Mouse (Mus musculus) cerebellum, postnatal 25 days (tissue): ENCODE measurements around the gene Parva.

Experiments used
- DNase-seq, 2 experiments: peaks; one replicate each; pipeline ENCODE4 v3.0.0; 2021; ENCODE audit warnings: mixed read lengths in 2 of 2

Gene Parva

GRCm38 (mm10) chr7:112427357-112428157 lies at the start of gene Parva:
Gene Parva (plus strand): TSS chr7:112427505.
- DNase-seq: peak; percentile 80 to 82

- no peak for DNase-seq
Measured at GRCm38 (mm10) chr7:112378056-112378455, 49.2 kb upstream of the Parva start.

DNA sequence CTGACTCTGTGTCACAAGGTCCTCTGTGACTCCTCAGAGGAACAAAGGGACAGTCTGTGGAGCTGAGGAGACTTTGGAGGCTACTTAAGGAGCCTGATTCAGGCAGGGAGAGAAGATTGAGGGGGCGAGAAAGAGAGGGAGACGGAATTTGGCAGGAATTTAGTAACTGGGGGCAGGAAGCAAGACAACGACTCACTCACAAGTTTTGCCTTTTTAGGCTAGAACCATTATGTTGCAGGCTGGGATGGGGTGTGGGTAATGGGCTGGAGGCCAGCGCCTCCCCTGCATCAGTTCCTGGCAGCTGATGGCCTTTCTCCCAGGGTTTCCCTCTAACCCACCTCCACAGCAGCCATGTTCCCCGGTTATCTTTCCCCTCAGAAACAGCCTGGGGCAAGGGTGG lies 48.8 kb upstream of the Parva start:
- no peak for DNase-seq

DNA sequence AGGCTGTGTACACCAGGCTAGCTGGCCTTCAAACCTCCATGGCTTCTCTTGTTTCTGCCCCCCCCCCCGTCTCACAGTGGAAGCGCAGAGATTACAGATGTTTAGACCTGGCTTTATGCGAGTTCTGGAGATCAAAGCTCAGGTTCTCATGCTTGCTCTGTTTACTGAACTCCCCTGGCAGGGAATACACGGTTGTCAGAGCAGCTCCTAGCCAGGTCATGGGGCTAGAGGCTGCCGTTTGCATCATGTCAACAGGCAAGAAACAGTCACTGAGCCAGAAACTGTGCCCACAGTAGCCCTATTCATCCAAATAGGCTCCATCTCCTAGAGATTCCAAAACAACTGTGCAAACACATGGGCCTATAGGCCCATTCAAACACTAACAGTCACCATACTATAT lies 40.8 kb upstream of the Parva start:
- no peak for DNase-seq

GRCm38 (mm10) chr7:112387876-112388275 lies 39.4 kb upstream of the Parva start:
- no peak for DNase-seq

DNA sequence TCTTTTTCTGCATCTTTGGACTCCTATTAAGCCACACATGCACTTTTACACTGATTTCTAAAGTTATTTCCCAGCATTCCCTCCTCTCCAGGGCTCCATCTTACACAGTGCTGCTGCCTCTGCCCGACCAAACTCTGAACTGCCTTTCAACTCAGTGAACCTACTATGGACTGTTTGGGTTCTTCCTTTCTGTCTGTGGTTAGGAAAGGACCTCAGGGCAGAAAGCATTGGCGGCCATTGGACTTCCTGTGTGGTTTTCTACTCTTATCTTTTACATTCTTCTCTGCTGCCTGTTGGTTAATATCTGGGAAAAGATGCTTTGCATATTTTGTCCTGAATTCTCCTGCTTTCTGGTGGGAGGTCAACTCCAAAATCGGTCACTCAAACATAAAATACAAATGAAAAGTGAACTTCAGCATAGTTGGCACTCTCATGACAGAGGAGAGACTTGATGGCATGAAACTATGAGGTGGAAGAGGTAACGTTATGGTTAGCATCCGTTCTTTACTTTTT lies 38.9 kb upstream of the Parva start:
- no peak for DNase-seq

- DNase-seq: no peak
Measured at GRCm38 (mm10) chr7:112389611-112390251, 37.6 kb upstream of the Parva start.

- no peak for DNase-seq
Measured at GRCm38 (mm10) chr7:112390252-112390936, 36.9 kb upstream of the Parva start.

DNA sequence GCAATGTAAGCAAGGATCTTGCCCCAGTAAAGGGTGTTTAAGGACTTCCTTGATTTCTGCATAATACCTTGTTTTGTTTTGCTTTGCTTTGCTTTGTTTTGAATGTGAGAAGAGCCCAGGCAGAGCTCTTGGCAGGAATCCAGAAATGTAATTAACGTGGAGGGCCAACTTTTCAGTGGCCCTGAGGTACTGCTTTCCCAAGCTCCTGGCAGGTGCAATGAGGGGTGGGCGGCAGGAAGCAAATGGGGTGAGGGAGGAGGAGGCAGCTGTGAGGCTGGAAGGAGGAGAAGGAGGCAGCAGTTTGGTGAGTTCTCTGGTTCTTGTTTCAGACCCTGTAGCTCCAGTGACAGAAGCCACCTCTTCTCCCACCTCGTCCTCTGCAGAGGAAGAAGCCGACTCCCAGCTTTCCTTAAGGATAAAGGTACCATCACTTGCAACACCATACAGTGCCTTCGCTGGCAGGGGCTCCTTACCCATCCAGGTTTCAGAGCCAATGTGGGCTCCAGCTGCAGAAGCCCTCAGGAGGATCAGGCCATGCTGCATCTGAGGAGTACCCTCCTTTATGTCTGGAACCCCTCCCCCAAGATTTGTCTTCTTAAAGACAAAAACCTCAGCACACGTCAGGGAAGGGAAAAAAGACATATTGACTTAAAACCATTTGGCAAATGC lies 36.2 kb upstream of the Parva start:
- no peak for DNase-seq

DNA sequence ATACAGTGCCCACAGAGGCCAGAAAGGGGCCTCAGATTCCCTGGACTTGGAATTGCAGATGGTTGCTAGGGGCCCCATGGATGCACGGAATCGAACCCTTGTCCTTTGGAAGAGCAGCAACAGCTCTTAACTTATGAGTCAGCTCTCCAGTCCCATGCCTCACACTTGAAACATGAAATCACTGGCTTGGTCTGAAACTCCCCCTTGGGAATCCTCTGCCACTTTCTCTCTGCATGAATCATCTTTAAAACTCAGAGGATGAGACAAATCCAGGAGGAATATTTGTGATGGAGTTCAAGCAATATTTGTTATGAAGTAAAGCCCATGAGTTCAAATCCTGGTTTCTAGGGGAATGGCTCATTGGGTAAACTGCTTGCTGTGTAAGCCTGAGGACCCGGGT lies 29.5 kb upstream of the Parva start:
- DNase-seq: no peak

DNA sequence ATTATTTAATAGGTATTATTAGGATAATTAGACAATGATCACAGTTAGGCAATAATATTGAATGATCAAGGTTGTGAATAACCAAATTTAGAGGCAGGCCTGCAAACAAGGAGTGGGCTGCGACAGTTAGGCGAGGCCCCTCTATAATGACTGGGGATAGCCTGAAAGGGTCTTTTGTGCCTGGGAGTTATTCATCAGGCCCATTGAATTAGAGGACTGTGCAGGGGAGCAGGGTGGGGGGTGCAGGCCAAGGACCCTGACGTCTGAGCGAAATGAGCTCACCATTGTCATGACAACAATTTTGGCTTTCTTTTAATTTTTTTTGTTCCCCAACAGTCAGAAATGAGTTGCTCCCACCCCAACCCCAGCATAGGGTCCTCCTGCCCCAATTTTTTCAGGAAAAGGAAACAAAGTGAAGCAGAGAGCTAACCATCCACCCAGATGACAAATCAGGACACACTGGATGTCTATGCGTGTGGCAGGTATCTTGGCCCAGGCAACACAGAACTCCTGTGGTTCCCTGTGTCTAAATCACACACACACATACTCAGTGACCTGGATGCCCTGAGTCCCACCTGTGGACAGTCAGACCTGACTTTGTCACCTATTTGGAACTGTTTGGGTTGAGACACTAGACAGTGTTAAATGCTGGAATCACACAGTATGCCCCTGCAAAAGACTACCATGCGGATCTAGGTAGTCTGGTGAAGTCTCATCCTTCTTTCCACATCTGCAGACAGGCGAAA lies 27.7 kb upstream of the Parva start:
- no peak for DNase-seq

GRCm38 (mm10) chr7:112400175-112400574 lies 27.1 kb upstream of the Parva start:
- peak; percentile 85 to 89 for DNase-seq

- DNase-seq: no peak
Measured at GRCm38 (mm10) chr7:112405061-112405460, 22.2 kb upstream of the Parva start.

DNA sequence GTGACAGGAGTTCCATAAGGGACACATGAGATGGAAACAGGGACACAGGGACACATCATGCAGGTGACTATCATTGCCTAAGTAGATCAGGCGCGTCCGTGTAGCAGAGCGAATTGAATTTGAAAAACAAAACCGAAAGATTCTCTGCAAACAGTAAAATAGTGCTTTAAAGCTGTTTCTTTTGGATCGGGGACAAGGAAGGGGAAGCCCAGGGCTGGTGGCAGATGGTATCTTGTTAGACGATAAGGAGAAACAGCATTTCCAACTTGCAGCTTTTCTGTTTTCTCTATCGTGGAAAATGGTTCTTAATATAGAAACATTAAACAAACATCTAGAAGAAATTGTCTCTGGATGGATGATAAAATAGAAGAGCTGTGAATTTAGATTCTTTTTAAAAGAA lies 21.7 kb upstream of the Parva start:
- DNase-seq: peak in 1 of 2 experiments; percentile 35

GRCm38 (mm10) chr7:112407597-112407996 lies 19.7 kb upstream of the Parva start:
- peak; percentile 42 to 63 for DNase-seq

- peak in 1 of 2 experiments; percentile 18 for DNase-seq
Measured at GRCm38 (mm10) chr7:112409991-112410390, 17.3 kb upstream of the Parva start.

DNA sequence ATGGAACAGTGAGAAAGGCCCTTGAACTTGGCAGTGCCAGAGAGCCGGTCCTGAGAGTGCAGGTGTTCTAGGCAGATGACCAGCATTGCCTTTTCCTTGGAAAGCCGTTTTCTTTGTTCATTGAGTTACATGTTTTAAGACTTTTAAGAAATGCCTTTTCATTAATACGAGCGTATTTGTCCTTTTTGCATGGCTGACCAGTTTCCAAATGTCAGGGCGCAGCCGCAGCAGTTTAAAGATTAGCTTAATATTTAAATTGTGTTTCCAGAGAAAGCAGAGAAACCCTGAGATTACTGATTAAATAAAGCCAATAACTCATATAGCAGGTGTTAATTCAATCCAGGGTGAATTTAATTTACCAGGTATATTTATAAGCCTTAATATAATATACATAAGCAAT lies 14.0 kb upstream of the Parva start:
- DNase-seq: no peak

DNA sequence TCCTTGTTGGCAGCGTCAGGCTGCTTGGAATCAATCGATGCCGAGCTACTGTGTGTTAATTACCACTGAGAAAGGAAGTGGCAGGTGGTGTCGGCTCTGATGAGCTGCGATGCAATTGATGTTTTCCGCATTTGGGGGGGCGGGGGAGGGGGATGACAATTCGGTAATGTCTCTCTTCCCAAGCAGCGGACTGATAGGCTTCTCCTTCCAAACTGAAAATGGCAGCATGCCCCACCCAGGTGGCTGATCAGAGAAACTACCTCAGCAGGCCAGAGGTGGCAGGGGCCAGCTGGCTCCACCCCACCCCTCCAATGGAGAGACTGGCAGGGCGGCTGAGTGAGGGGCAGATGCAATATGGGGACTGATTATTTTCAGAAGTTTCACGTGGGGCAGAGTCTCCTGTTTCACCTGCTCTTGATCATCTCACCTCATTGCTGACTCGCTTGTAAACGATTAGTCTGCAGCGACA lies 11.2 kb upstream of the Parva start:
- no peak for DNase-seq

- DNase-seq: no peak
Measured at GRCm38 (mm10) chr7:112416730-112417513, 10.4 kb upstream of the Parva start.

DNA sequence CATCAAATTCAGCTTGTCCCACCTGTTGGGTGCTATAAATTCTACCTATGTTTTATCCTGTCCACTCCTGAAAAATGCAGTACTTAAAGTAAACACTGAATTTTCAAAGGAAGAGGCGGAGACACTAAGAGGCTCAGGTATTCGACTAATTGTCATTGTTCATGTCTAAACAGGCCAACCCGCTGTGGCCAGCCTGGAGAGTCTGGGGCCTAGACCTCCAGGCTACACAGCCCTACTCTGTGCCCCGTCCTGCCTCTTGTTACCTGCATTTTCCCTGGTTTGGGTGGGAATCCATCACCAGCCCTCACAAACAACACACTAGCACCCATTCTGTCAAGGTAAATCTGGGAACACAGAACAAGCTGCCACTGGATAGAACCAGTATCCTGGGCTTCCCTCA lies 9.7 kb upstream of the Parva start:
- no peak for DNase-seq

DNA sequence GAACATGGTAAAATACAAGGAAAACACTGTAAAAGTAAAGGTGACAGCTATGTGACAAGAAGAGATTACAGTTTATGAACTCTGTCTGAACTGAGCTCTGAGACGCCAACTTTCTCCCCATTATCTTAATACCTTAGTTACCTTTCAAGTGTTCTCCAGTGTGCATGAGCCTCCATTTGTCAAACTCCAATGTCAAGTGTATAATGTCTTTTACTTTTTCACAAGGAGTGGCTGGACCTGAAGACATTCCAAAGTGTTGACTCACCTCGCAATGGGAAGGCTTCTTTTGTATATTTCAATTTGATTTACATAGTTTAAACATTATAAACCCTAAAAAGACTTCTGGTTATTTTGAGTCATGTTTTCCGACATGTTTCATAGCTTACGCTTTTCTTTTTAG lies 3.9 kb upstream of the Parva start:
- DNase-seq: no peak
